Mouse (Mus musculus) urinary bladder, postnatal 4 days (tissue): ENCODE results near the gene Fem1a.

Experiments used
- DNase-seq, 2 experiments: peaks; one replicate each; pipeline ENCODE4 v3.0.0; 2021 to 2022; ENCODE audit warnings: low spot score in 2 of 2

Gene Fem1a

GRCm38 (mm10) chr17:56256239-56256881 is at the start of gene Fem1a:
Gene Fem1a, plus strand, starts transcription at chr17:56256810.
- DNase-seq: peak; percentile 91

GRCm38 (mm10) chr17:56206986-56207674 is 49.5 kb upstream of the Fem1a start:
- no peak for DNase-seq

DNA sequence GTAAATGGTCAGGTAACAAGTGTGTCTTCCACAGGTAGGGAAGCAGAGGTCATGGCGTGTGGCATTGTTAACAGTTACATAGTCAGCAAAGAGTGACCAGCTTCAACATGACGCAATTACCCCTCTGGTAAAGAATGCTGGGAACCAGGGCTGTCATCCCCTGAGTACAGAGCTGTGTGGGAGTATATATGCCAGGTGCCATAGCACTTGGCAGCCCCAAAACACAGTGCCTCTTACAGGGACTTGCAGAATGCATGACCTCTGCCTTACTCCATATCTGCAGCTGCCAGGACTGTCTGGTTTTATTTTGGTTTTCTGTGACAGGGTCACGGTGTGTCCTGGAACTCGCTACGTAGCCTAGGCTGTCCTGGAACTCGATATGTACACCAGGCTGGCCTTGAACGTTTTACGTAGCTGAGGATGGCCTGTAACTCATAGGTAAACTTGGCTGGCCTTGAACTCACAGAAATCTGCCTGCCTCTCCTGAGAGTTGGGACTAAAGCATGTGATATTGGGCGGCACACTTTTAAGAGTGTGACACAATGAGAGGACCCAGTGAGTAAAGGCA is 48.6 kb upstream of the Fem1a start:
- DNase-seq: no peak

- DNase-seq: no peak
Observed at GRCm38 (mm10) chr17:56208821-56209220, 47.8 kb upstream of the Fem1a start.

GRCm38 (mm10) chr17:56211090-56211489 is 45.5 kb upstream of the Fem1a start:
- no peak for DNase-seq

DNA sequence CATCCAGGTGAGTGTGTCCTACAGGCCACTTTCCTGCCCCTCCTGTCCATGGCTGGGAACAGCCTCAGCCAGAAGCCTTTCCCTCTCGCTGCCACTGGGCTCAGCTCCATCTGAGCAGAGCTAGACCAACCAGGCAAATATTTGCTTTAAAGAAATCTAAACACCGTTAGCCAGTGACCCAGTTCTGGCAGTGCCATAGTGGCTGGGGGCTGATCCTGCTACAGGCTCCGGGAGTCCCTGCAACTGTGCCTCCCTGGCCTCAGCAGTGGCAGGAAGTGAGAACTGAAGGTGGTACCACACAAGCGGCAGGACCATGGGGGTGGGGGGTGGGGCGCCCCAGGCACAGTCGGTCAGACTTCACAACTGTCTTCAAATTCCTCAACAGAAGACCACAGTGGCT is 43.9 kb upstream of the Fem1a start:
- DNase-seq: no peak

- DNase-seq: no peak
Observed at GRCm38 (mm10) chr17:56214229-56214628, 42.4 kb upstream of the Fem1a start.

- no peak for DNase-seq
Observed at GRCm38 (mm10) chr17:56217670-56218069, 38.9 kb upstream of the Fem1a start.

- peak; percentile 90 to 91 for DNase-seq
Observed at GRCm38 (mm10) chr17:56218377-56219191, 38.0 kb upstream of the Fem1a start, which contains the start of gene Dpp9. Gene Dpp9, minus strand, starts transcription at chr17:56218905.

- no peak for DNase-seq
Observed at GRCm38 (mm10) chr17:56219251-56219650, 37.4 kb upstream of the Fem1a start.

DNA sequence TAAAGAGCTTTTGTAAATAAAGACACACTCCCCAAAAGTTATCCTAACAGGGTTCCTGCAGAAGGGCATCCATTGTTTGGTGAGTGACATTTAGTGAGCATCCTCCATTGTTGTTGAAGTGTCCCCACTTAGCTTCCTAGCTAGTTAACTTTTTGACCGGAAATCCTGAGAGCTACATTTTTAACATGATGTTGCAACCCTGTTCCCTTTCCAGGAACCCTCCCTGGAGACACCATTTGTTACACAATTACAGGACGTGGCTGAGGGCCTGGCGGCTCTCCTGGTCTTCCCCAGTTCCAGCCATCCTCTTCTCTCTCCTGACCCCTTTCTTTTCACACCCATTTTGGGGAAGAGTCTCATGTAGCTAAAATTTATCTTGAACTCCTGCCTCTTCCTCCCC is 36.8 kb upstream of the Fem1a start:
- no peak for DNase-seq

- DNase-seq: no peak
Observed at GRCm38 (mm10) chr17:56224916-56225315, 31.7 kb upstream of the Fem1a start.

DNA sequence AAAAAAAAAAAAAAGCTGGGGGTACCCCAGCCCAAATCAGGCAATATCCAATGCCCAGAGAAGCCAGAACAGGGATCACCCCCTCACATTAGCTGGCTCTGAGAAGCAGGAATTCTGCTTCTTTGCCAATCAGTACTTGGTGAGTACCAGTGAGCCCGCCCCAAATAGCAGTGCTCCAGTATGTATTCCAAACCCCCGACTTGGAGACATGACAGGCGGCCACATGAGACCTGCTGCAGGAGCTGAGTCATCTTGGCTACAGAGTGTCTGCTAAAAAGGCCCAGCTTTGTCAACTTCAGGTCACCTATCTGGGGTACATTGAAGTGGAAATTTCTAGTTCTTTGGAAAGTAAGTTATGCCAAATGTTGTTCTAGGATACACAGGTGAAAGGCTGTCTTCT is 30.0 kb upstream of the Fem1a start:
- no peak for DNase-seq

GRCm38 (mm10) chr17:56229943-56230342 is 26.7 kb upstream of the Fem1a start:
- no peak for DNase-seq

GRCm38 (mm10) chr17:56233389-56233788 is 23.2 kb upstream of the Fem1a start:
- DNase-seq: no peak

DNA sequence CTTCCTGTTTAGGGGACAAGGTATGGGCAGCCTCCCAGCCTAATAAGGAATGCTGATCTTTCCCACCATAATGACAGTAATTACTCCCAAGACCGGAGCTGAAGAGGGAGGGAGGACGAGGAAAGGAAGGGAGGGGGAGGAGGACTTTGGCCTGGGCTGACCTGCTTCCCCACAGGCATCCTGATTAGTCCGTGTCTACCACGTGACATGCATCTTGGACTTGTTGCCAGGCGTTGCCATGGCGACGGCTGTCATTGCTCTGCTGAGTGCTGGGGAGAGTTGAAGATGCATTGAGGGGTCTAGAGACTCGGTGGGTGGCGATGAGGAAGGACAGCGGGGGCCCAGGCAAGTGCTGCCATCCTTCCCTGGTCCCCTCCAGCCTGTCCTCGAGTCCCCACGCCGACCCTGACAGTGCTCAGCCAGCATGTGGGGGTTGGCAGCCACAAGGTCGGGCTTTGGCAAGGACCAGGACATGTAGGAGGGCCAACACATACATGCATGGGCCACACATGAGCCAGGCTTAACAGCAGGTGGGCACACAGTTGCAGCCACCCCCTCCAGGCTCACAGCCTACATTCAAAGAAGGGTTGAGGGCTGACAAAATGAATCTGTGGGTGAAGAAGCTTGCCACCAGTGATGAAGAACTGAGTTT is 22.7 kb upstream of the Fem1a start:
- DNase-seq: no peak

DNA sequence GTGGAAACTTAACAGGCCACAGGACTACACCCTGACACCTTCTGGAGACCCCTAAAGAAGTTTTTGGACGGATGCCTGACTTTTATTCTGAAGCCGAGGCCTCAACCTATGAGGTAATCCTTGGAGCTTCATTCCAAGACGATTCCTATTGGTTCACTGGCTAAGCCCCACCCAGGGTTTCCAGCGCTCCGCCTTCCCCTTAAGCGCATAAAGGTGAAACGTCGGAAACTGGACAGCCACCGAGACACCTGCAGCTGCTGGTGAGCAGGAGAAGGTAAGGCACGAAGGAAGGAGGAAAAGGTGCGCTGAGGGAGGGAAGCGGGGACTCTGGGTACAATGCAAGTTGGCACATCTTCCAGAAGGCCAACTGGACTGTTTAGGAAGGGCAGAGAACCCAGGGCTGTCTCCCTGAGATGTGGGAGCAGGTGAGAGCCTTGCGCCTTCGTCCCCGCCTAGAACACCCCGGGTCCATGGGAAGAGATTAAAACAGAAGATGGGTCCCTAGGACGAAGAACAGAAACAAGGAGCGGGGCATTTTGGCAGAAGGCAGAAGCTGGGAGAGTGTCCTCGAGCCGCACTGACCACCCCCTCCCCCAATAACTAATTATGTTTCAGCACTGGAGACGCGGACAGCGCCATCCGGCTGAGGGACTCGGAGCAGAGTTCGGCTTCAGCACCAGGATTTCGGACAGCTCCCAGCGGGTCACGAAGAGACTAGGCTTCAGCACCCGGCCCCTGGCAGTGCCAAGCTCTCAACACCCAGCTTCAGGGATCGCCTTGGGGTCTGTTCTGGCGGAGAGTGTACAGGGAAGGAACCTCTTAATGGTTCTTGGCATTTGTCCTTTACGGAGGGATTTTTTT is 14.8 kb upstream of the Fem1a start:
- peak; percentile 74 to 94 for DNase-seq

DNA sequence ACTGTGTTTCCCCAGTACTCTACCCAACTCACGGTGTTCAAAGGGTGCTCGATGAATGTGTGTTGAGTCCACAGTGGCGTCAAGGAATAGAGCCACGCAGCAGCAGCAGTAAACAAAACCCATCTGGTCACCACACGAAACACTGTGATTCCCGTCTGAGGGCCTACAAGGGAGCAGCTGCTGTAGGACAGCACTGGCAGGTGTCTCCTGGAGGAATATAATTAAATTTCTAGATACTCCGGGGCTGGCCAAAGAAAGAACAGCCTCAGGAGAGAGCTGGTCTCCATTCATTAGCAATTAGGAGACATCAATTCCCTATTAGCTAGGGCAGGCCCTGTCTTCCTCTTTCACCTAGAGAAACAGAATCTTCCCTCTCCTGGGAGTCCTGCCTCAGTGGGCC is 11.0 kb upstream of the Fem1a start:
- no peak for DNase-seq

GRCm38 (mm10) chr17:56251136-56251829 is 5.3 kb upstream of the Fem1a start:
- no peak for DNase-seq

GRCm38 (mm10) chr17:56254695-56255094 is 1.9 kb upstream of the Fem1a start:
- no peak for DNase-seq
